Mouse (Mus musculus) spleen, embryonic (tissue): Measurements from ENCODE around the gene Hpgd.
"Not testable (repeated sequence)": the region's sequence is repeated elsewhere in the genome, so short reads cannot be mapped to it uniquely, and the experiment has no call there.

Source experiments
- CTCF ChIA-PET: fragments of 350-600 bp; sonication (Branson Sonifier 250); formaldehyde crosslinking; loops from one replicate; lab custom pipeline; 2022; lab: Charles Lee

Gene Hpgd

GRCm38 (mm10) chr8:56294373-56294877, at the start of gene Hpgd:
Gene Hpgd (plus strand): TSS chr8:56294585.
- CTCF ChIA-PET = no interaction called here

GRCm38 (mm10) chr8:56251728-56252127, 42.7 kb upstream of the Hpgd start:
- CTCF ChIA-PET = not testable (repeated sequence)

GRCm38 (mm10) chr8:56252314-56252713, 42.1 kb upstream of the Hpgd start:
- CTCF ChIA-PET = no interaction called here

GRCm38 (mm10) chr8:56261190-56261589, 33.2 kb upstream of the Hpgd start:
- CTCF ChIA-PET = no interaction called here

GRCm38 (mm10) chr8:56269687-56270663, 24.4 kb upstream of the Hpgd start:
- CTCF ChIA-PET = no interaction called here

- CTCF ChIA-PET = no interaction called here
Observed at GRCm38 (mm10) chr8:56272934-56273333, 21.5 kb upstream of the Hpgd start.

- CTCF ChIA-PET = no interaction called here
Observed at GRCm38 (mm10) chr8:56275316-56275715, 19.1 kb upstream of the Hpgd start.

GRCm38 (mm10) chr8:56277810-56278528, 16.4 kb upstream of the Hpgd start:
- CTCF ChIA-PET = no interaction called here

- CTCF ChIA-PET = no interaction called here
Observed at GRCm38 (mm10) chr8:56278545-56279063, 15.8 kb upstream of the Hpgd start.

GRCm38 (mm10) chr8:56283936-56284335, 10.4 kb upstream of the Hpgd start:
- CTCF ChIA-PET = no interaction called here

GRCm38 (mm10) chr8:56284957-56285356, 9.4 kb upstream of the Hpgd start:
- CTCF ChIA-PET = no interaction called here

- CTCF ChIA-PET = no interaction called here
Observed at GRCm38 (mm10) chr8:56286717-56287116, 7.7 kb upstream of the Hpgd start.

GRCm38 (mm10) chr8:56287370-56288072, 6.9 kb upstream of the Hpgd start:
- CTCF ChIA-PET = no interaction called here

- CTCF ChIA-PET = no interaction called here
Observed at GRCm38 (mm10) chr8:56292318-56292717, 2.1 kb upstream of the Hpgd start.

- CTCF ChIA-PET = no interaction called here
Observed at GRCm38 (mm10) chr8:56293480-56293879, 905 bp upstream of the Hpgd start.

GRCm38 (mm10) chr8:56294886-56295555, 636 bp downstream of the Hpgd start:
- CTCF ChIA-PET = no interaction called here

GRCm38 (mm10) chr8:56299421-56299820, 5.0 kb downstream of the Hpgd start:
- CTCF ChIA-PET = interaction anchor here (0.6 kb wide), 1 partner anchor 10 kb away, joined by 6 read pairs; no protein-coding TSS in a partner anchor

GRCm38 (mm10) chr8:56301303-56301702, 6.9 kb downstream of the Hpgd start:
- CTCF ChIA-PET = not testable (repeated sequence)

- CTCF ChIA-PET = no interaction called here
Observed at GRCm38 (mm10) chr8:56304595-56304994, 10.2 kb downstream of the Hpgd start.

GRCm38 (mm10) chr8:56313622-56314021, 19.2 kb downstream of the Hpgd start:
- CTCF ChIA-PET = no interaction called here

GRCm38 (mm10) chr8:56315189-56315588, 20.8 kb downstream of the Hpgd start:
- CTCF ChIA-PET = no interaction called here
